Comparison of ENCODE assay signal across 11 mouse cellular contexts in genomic region chr12:99716038-99716610, GRCm38 (mm10).
DNase-seq lines count a peak whose midpoint lies in the region; ATAC-seq and TF ChIP-seq lines count a peak whose summit lies in the region.
"Had no signal": no experiment of that assay in that cellular context is flagged by ENCODE, and none has a peak within 500 bp of the region (broad histone marks: within the 10 kb centered on the region; RNA-seq: fewer than 3 reads in every experiment).

No protein-coding gene starts in this region.

- H3K4me1 ChIP-seq in midbrain, embryonic 10.5 days = peaks cover 15% of the 10 kb centered on the region
- H3K4me1 ChIP-seq in midbrain, postnatal 0 days (ENCODE audit: insufficient read depth, low read length) = peaks cover 3% of the 10 kb centered on the region; the same call in 1 of the 2 replicates
- H3K4me1 ChIP-seq in hindbrain, embryonic 12.5 days = peaks cover 11% of the 10 kb centered on the region
- H3K4me1 ChIP-seq in hindbrain, embryonic 10.5 days (replicated peaks) = peaks cover 24% of the 10 kb centered on the region
- H3K4me1 ChIP-seq: stomach, embryonic 15.5 days had no signal

- no peaks in the 10 kb centered on the region for H3K36me3 ChIP-seq in midbrain, embryonic 10.5 days
- no peaks in the 10 kb centered on the region for H3K36me3 ChIP-seq in midbrain, postnatal 0 days (ENCODE audit: insufficient read depth, low read length)
- H3K36me3 ChIP-seq in hindbrain, embryonic 12.5 days = no peaks in the 10 kb centered on the region
- 0 out of 2 replicates have a peak, but pooled peaks cover 5% of the 10 kb centered on the region for H3K36me3 ChIP-seq in hindbrain, embryonic 10.5 days
- H3K36me3 ChIP-seq: stomach, embryonic 15.5 days had no signal

- no peaks in the 10 kb centered on the region for H3K9me3 ChIP-seq in midbrain, embryonic 10.5 days (replicated peaks)
- no peaks in the 10 kb centered on the region for H3K9me3 ChIP-seq in midbrain, postnatal 0 days (ENCODE audit: low read length)
- no peaks in the 10 kb centered on the region for H3K9me3 ChIP-seq in hindbrain, embryonic 12.5 days (replicated peaks)
- no peaks in the 10 kb centered on the region for H3K9me3 ChIP-seq in hindbrain, embryonic 10.5 days
- H3K9me3 ChIP-seq: stomach, embryonic 15.5 days had no signal

- no peak for TF ChIP-seq CTCF in midbrain, postnatal 0 days (IDR thresholded peaks at IDR 0.05)

- 0 out of 2 replicates have a peak overlapping the region, but pooled peaks have one; percentile 61 for H3K27ac ChIP-seq in midbrain, embryonic 10.5 days (replicated peaks)
- H3K27ac ChIP-seq in midbrain, postnatal 0 days (ENCODE audit: low read depth, low read length) = no peak overlapping the region
- H3K27ac ChIP-seq in hindbrain, embryonic 12.5 days = no peak overlapping the region
- no peak overlapping the region for H3K27ac ChIP-seq in hindbrain, embryonic 10.5 days
- H3K27ac ChIP-seq: stomach, embryonic 15.5 days had no signal

- DNase-seq in midbrain, embryonic 10.5 days (ENCODE audit: low spot score) = no peak
- DNase-seq in midbrain, postnatal 0 days (ENCODE audit: low spot score) = no peak
- peak; percentile 41 to 57 for DNase-seq in frontal cortex, adult 2 months (ENCODE audit: extremely low spot score in 1 of 2, low spot score in 1 of 2)
- DNase-seq in heart, postnatal 14 days = peak; percentile 55 to 76
- DNase-seq in right cerebral cortex, postnatal 25 days = peak; percentile 48
- DNase-seq in spleen, adult 12 weeks (ENCODE audit: low spot score) = no peak
- no peak for DNase-seq in hindbrain, embryonic 10.5 days (ENCODE audit: low spot score)
- DNase-seq: lung, embryonic 14.5 days had no signal

- no peak overlapping the region for H3K9ac ChIP-seq in midbrain, postnatal 0 days (replicated peaks; ENCODE audit: low read length, poor library complexity, severe bottlenecking)
- H3K9ac ChIP-seq in hindbrain, embryonic 12.5 days = no peak overlapping the region
- H3K9ac ChIP-seq: lung, embryonic 14.5 days; stomach, embryonic 15.5 days had no signal

- H3K4me2 ChIP-seq in midbrain, postnatal 0 days (ENCODE audit: low read depth, low read length, poor library complexity, severe bottlenecking) = no peak overlapping the region
- no peak overlapping the region for H3K4me2 ChIP-seq in hindbrain, embryonic 12.5 days (replicated peaks)
- H3K4me2 ChIP-seq: lung, embryonic 14.5 days; stomach, embryonic 15.5 days had no signal

- no peaks in the 10 kb centered on the region for H3K27me3 ChIP-seq in midbrain, embryonic 10.5 days (ENCODE audit: low read depth, poor library complexity, severe bottlenecking)
- H3K27me3 ChIP-seq in midbrain, postnatal 0 days (ENCODE audit: insufficient read depth, low read length) = no peaks in the 10 kb centered on the region
- H3K27me3 ChIP-seq in hindbrain, embryonic 12.5 days = no peaks in the 10 kb centered on the region
- no peaks in the 10 kb centered on the region for H3K27me3 ChIP-seq in hindbrain, embryonic 10.5 days (ENCODE audit: insufficient read depth, poor library complexity, severe bottlenecking)
- H3K27me3 ChIP-seq: Patski; stomach, embryonic 15.5 days had no signal

- WGBS in midbrain, embryonic 10.5 days = 87% methylated on average over 8 of the region's 8 CpGs
- WGBS in midbrain, postnatal 0 days = 76% methylated on average over 8 of the region's 8 CpGs
- 77% methylated on average over 8 of the region's 8 CpGs for WGBS in hindbrain, embryonic 12.5 days
- 78% methylated on average over 8 of the region's 8 CpGs for WGBS in hindbrain, embryonic 10.5 days

- H3K4me3 ChIP-seq in midbrain, embryonic 10.5 days = no peak overlapping the region
- H3K4me3 ChIP-seq in midbrain, postnatal 0 days (ENCODE audit: low read depth, low read length) = no peak overlapping the region
- H3K4me3 ChIP-seq in hindbrain, embryonic 12.5 days = no peak overlapping the region
- H3K4me3 ChIP-seq in hindbrain, embryonic 10.5 days = no peak overlapping the region
- H3K4me3 ChIP-seq: stomach, embryonic 15.5 days had no signal

- no peak for ATAC-seq in midbrain, postnatal 0 days (ENCODE audit: low FRiP score)
- ATAC-seq in hindbrain, embryonic 12.5 days (ENCODE audit: low FRiP score) = no peak
- ATAC-seq: Patski had no signal

- intact Hi-C loops in heart, postnatal 14 days (cut with DNase I) = no loop called here

Comparison
In these comparisons a context has a peak if more than half of its experiments do, and no peak if none do; other contexts are left out.
1. DNase-seq: peak in frontal cortex, adult 2 months (2 of 2), heart, postnatal 14 days (2 of 2) and right cerebral cortex, postnatal 25 days (single experiment); none in midbrain, embryonic 10.5 days (single experiment), midbrain, postnatal 0 days (single experiment), spleen, adult 12 weeks (single experiment) and hindbrain, embryonic 10.5 days (single experiment).